Mouse (Mus musculus) layer of hippocampus, adult 18-20 months (tissue): ENCODE measurements around the gene Catsperz. TPM values are rescaled to one million over a fixed set of nuclear protein-coding genes. Genes with fewer than 3 reads are reported as not detected.

Source experiments
- DNase-seq, 2 experiments: peaks; one replicate each; pipeline ENCODE4 v3.0.0; 2022; ENCODE audit warnings: low spot score in 2 of 2
- total RNA-seq, 2 experiments: library from RNA; stranded (reverse); gene quantifications; 2 replicates each; pipeline ENCODE4 v1.2.3; 2021

Gene Catsperz
- total RNA-seq, 2 experiments from 2014 or later, result 8.2 to 12.6 TPM

GRCm38 (mm10) chr19:6947742-6948141 is 22.6 kb upstream of the Catsperz start:
- no peak for DNase-seq

- no peak for DNase-seq
Measured at GRCm38 (mm10) chr19:6943709-6944108, 18.5 kb upstream of the Catsperz start.

- no peak for DNase-seq
Measured at GRCm38 (mm10) chr19:6942764-6943163, 17.6 kb upstream of the Catsperz start.

GRCm38 (mm10) chr19:6942249-6942691 is 17.1 kb upstream of the Catsperz start, which contains the start of gene Gpr137:
Gpr137 (minus strand) TSS chr19:6942480.
- peak; percentile 90 to 96 for DNase-seq

GRCm38 (mm10) chr19:6941372-6942248 is 16.4 kb upstream of the Catsperz start, which contains the start of gene Bad:
Bad (plus strand) TSS chr19:6941861.
- peak; percentile 91 to 95 for DNase-seq

- DNase-seq, result no peak
Measured at GRCm38 (mm10) chr19:6940396-6941351, 15.5 kb upstream of the Catsperz start.

- no peak for DNase-seq
Measured at GRCm38 (mm10) chr19:6939106-6940002, 14.2 kb upstream of the Catsperz start.

GRCm38 (mm10) chr19:6937541-6938465 is 12.6 kb upstream of the Catsperz start:
- no peak for DNase-seq

- no peak for DNase-seq
Measured at GRCm38 (mm10) chr19:6936299-6936698, 11.1 kb upstream of the Catsperz start.

GRCm38 (mm10) chr19:6934195-6934977 is 9.2 kb upstream of the Catsperz start, which contains the start of gene Kcnk4:
Kcnk4 (minus strand) TSS chr19:6934515.
- no peak for DNase-seq

GRCm38 (mm10) chr19:6933436-6934194 is 8.4 kb upstream of the Catsperz start:
- DNase-seq, result peak; percentile 46 to 65

- DNase-seq, result no peak
Measured at GRCm38 (mm10) chr19:6933102-6933435, 7.9 kb upstream of the Catsperz start.

- no peak for DNase-seq
Measured at GRCm38 (mm10) chr19:6932018-6932417, 6.8 kb upstream of the Catsperz start.

- DNase-seq, result no peak
Measured at GRCm38 (mm10) chr19:6931002-6931401, 5.8 kb upstream of the Catsperz start.

GRCm38 (mm10) chr19:6928080-6928479 is 2.9 kb upstream of the Catsperz start:
- DNase-seq, result no peak

- DNase-seq, result no peak
Measured at GRCm38 (mm10) chr19:6926559-6927255, 1.5 kb upstream of the Catsperz start.

- no peak for DNase-seq
Measured at GRCm38 (mm10) chr19:6925611-6926329, 590 bp upstream of the Catsperz start.
